Mouse (Mus musculus): Measurements from ENCODE around the gene Cbx7.

Cbx7 gene

DNA sequence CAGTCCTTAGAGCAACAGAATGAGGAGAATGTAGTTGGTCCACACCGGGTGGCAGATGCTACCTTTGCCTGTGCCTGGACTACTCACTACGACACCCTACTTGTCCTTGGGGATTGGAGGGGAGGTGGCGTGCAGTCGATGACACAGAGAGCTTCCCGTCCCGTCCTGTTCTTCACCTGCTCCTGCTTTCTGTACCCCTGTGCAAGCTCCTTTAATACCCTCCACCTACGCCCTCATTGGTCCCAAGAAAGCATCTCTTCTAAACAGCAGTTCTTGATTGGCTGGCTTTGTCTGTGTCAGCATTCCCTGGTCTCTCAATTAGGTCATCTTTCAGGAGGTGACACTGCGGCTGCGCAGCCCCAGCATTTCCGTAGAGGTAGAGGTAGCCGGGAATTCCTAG is at the start of gene Cbx7:
Gene Cbx7, minus strand, starts transcription at position 180 of the 400 bp plus-strand sequence.
- DNase-seq = no peak

DNA sequence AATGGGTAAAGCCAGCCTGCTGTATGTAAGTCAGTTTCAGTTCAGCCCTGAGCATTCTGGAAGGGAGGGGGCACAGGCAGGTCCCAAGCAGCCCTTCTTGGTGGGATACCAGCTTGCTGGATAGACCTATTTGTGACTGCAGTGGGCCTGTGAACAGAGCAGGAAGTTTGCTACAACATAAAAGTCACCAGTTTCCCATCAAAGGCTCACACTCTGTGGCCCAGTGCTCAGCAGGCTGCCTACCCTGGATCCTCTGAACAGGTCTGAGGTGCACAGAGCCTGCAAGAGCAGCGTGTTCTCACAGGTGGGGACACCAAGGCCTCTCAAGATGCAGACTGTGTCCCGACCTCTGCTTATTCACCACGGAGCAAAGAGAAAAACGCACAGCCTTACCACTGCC is 49.6 kb upstream of the Cbx7 start:
- no peak for DNase-seq

DNA sequence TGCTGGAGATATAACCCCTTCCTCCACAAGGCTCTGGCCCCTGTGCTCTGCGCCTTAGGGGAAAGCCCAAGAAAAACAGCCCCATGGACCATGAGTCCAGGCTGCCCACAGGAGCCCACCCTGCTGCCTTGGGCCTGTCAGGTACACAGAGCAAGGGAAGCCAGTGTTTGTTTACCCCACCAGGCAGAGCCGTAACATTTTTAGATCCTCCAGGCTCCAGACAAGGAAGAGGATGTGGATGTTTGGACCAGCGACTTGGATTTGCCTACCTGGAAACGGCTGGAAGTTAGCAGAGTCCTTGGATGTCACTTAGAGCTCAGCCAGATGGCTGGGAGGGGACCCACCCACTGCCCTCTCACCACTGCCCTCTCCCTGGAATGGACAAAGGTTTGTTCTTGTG is 48.7 kb upstream of the Cbx7 start:
- no peak for DNase-seq

DNA sequence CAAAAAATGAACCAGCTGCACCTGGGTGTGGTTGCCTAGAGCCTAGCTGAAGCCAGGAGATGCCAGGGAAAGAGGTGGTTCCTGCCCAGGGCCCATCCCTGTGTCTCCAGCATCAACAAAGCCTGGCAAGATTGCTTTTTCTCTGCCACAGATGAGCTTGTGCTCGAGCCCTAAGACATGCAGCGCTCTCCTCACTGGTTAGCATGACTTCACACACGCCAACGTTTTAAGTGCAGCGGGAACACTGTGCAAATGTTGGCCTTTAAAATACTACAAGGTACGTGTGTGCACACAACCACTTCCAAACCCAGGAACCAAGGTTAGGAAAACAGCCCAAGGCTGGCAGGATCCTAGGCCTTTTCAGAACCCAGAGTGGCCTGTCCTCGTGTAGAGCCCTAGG is 48.3 kb upstream of the Cbx7 start:
- peak; percentile 78 for DNase-seq

DNA sequence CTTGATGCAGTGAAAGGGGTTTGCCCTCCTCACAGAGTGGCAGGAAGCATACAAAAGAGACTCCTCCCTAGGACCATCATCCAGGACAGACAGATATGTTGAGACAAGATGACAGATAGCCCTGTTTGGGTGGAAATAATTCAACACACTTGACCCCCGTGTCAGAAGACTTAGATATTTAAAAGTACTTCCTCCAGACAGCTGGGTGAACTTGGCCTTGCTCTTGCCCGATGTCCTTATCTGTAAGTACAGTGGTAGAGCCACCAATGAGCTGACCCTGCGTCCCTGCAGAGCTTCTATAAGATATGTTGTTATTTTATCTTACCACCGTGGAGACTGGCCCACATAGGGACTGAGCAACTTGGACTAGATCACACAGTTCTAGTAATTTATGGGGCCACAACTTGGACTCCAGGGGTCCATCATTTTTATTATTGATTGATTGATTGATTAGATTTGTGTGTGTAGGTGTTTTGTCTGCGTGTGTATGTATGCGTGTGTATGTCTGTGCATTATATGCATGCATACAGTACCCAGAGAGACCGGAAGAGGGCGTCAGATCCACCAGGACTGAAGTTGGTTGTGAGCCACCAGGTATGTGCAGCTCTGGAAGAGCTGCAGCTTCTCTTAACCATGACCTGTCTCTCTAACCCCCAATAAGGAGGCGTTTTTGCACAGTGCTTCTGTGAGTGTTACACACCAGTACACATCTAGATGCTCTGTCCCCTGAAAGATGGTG is 45.8 kb upstream of the Cbx7 start:
- no peak for DNase-seq

DNA sequence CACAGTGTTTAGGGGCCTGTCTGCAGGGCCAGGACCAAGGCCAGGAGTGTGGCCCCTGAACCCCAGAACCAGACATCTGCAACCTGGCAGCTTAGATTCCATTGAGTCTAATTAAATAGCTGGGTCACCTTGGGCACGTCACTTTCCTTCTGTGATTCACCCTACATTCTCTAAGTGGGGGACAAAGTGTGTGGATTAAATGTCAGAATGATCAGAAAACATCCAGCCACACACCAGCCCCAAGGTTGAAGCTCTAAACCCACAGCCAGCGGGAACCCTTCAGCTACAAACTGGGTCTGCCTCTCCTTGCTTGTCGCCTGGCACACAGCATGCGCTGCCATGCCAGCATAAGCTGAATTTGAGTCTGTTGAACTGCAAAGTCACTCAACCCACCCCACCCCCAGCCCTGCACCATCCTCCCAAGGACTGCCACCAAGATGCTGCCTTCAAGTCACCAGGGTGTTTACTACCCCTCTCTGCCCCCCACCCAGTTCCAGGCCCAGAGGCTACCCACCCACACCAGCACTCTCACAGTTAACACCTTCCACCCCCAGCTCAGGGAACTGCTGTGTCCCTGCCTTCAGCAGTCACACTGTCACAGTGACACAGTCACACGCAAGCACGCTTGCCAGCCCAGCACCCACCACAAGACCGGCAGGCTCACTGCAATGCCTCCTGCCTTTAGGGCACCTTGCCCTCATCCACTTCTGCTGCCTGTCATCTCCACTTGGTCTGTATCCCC is 44.5 kb upstream of the Cbx7 start:
- DNase-seq = peak; percentile 87

DNA sequence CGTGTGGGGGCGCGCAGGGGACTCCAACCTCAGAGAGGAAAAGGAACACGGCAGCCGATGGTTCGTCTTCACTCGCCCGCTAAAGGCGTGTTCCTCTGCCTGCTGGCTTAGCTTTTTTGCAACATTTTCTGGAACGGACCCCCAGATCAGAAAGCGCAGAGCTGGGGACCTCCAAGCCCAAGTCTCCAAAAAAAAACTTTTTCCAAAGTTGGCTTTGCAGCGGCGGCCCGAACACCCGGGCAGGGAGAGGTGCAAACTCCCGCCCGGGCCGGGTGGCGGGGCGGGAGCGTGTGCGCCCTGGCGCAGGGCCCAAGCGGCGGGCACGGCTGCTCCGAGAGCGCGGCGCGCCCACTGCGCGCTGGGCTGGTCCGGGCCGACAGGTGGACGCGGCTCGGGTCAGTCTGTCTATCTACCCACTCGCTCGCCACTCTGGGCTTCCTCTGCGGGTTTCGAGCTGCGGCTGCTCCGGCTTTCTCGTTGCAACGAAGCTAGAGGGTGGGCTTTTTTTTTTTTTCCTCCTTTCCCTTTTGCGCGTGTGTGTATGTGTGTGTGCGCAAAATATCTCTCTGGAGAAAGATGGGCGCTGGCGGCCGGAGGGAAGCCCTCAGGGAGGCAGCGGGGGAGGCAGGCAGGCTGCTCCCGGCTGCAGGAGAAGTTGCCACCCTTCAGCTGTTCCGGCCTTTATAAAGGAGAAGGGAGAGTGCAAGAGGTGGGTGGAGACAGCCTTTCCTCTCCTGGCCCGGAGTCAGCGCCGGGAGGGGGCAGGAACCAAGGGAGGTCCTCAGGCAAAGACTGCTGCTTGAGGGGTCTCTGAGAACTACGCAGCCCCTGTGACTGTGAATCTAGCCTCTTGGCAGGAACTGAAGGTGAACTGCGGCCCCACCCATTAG is 43.6 kb upstream of the Cbx7 start, which contains the start of gene Pdgfb:
Gene Pdgfb, minus strand, starts transcription at position 657 of the 890 bp plus-strand sequence.
- DNase-seq = peak; percentile 73

DNA sequence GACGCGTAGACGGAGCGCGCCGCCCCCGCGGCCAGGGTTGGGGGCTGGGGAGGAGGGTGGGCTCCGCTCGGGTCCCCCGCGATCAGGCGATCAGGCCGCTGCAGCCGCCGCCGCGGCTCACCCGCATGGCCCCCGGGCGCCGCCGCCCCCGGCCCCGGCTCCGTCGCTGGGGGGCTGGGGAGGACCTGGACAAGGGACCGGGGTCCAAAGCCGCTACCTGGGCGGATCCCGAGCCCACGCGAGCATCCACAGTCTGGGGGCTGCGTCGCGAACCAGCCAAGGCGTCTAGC is 43.1 kb upstream of the Cbx7 start:
- DNase-seq = no peak

DNA sequence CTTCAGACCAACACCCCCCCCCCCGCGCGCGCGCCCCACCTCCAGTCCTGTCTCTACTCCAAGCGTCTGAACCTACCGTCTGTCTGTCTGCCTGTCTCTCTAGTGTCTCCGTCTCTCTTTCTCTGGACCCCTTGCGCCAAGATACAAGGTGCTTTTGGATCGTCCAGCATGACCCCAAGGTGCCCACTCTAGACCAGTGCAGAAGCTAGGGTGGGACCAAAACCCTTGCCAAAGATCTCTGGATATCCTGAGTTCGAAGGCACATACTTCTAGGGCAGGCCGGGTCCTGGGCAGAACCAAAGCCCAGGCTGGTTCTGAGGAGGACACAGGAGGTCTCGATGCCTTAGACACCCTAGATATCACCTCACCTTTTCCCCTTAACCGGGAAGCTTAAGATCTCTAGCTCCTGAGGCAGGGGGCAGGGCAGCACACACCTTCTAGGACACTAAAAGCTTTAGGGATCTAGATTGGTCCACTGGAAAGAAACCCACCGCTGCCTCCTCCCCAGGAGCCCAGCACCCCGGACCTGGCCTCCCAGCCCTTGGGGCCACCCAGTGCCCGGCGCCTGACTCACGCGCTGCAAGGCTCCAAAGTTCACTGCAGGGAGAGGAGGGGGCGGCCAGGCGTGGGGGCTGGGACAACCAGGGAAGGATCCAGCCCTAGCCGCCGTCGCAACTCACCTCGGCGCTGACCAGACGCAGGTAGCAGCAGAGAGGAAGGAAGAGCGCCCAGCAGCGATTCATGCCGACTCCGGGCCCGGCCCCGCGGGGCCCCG is 42.5 kb upstream of the Cbx7 start:
- DNase-seq = peak; percentile 32

DNA sequence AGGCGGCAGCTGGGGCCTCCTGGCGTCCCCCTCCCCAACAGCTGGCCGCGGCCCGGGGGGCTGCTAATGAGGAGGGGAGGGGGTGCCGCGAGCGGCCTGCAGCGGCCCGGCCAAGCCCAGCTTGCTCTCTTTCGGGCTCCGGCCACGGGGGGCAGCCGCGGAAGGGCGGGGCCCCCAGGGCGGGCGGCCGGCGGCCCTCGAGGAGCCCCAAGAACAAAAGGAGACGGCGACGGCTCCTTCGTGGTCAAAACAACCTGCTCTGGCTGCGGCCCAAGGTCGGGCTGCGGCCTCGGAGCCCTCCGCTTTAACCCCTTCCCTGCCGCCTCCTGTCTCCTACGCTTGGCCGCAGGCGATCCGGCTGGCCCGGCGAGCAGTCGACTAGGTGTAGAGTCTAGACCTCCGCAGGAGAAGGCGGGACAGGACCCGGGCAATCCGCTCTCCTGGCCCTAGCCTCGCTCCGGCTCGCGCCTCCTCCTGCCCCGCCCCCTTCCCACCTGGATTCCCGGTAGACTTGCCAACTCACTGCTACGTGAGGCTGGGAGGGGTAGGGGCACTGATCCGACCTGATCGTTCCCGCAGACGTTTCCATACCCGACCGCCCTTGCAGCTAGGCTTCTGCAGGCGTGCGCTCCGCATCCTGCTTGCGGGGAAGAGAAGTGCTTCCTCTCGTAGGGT is 41.7 kb upstream of the Cbx7 start:
- DNase-seq = peak; percentile 78

DNA sequence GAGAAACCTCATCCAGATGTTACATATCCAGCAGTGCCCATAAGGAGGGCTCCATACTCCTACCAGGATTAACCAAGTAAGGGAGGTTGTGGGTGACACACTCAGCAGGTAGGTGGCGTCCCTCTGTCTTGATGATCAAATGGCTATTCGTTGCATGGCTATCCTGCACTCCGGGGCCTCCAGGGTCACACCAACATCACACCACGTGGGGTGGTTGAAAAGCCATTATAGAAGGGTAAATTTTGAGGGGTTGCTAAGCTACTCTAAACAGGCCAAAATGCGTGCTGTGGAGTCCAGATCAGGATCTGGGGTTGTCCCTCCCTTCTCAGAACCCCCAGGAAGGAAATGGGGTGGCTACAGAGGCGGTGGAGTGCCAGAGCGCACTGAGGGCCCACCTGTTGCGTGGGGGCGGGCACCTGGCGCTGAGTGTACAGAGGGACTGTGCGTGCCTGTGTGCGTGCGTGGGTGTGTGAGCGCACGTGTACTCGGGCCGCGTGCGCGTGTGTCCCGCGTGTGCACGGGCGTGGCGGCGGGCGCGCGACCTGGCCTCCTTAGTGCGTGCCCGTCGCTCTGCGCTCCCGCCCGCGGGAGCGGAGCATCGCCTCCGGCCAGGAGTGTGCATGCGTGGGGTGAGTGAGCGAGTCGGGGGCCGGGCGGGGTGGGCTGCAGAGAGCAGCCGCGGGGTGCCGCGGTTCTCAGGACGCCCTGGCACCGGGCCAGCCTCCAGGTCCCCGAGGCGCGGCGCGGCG is 41.0 kb upstream of the Cbx7 start:
- peak; percentile 91 for DNase-seq

DNA sequence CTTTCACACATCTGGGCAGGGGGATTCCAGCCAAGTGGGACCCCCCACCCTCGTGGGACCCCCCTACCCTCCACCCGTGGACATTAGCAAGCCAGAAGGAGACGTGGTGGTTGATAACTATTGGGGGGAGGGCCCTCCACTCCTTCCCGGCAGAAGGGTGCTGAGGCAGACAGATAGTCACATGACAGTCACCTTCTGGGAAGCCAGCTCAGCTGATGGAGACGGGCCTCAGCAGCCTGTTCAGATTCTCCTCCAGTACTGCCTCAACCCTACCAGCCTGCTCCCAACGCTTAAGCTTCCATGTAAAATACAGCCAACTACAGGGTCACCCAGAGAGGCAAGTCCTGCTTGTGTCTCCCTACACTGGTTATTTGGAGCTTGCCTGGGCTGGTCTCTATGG is 40.3 kb upstream of the Cbx7 start:
- DNase-seq = peak; percentile 41

DNA sequence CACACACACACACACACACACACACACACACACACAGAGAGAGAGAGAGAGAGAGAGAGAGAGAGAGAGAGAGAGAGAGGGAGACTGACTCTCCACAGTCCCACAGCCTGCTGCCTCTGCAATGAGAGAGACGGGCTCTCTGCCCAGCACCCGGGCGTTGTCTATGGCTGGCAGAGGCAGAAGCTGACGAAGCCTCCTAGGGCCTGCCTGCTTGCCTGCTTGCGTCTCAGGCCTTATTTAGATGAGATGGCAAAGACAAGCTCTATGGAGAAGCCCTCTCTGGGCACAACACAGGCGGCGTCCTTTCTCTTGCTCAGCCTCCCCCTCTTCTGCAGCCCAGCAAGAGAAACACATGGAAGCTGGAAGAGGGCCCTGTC is 39.3 kb upstream of the Cbx7 start:
- DNase-seq = peak; percentile 82

DNA sequence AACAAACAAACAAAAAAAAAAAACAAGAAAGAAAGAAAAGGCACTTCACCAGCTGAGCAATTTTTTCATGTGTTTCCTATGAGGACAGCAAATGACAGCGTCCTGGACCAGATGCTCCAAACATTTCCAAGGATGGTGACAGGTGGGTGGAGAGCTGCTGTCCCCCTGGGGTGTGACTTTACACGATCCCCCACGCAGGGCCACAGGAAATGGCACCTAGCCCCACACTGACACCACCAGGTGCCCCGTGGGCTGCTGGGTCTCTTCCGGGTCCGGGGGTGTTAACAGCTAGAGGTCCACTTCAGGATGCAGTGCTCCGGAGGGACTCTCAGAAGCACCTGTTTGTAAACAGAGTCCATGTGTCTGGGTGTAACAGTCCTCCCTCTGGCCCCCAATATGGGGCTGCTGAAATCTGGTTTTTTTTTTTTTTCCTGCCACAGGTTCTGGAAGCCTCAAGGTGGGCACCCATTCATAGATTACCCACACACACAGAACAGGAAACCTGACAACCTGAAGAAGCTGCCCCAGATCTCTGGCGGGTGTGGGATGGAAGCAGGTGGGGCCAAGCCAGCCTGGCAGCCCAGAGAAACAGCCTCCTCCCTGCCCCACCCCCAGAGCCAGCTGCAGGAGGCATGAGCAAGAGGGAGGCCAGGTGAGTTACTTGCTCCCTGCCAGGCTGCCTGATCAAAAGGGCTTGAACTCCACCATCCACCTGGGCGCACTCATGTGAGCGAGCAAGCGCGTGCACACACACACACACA is 38.7 kb upstream of the Cbx7 start:
- DNase-seq = peak; percentile 65

DNA sequence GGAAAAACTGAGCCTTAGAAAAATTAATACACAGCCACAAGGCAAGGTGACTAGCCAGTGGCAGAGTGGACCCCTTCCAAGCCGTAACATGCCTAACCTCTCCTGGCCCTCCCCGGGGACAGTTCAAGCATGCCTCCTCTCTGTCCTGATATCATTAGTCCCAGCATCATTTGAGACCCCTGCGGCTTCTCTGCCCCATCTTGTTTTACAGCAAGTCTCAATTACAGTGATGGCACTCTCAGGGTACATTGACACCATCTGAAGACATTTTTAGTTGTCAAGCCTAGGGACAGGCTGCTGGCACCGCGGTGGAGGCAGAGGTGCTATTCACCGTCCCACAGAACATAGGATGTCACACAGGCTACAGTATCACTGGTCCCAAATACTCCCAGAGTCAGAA is 37.5 kb upstream of the Cbx7 start:
- DNase-seq = no peak

DNA sequence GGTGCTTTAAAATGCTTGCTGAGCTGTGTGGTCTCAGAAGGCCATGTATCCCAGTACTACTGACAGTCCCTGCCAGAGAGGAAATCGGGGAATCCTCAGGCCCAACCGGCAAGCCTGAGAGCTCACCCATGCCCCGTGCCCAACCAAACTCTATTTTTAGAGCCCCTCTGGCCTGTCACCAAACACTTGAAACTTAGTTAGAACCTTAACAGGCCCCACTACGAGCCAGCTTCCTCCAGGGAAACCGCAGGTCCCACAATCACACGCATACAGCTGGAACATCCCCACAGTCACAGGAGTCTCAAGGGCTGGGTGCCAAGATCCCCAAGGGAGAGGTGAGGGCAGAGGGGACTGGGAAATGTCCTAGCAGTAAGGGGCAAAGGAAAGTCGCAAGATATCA is 35.2 kb upstream of the Cbx7 start:
- no peak for DNase-seq

DNA sequence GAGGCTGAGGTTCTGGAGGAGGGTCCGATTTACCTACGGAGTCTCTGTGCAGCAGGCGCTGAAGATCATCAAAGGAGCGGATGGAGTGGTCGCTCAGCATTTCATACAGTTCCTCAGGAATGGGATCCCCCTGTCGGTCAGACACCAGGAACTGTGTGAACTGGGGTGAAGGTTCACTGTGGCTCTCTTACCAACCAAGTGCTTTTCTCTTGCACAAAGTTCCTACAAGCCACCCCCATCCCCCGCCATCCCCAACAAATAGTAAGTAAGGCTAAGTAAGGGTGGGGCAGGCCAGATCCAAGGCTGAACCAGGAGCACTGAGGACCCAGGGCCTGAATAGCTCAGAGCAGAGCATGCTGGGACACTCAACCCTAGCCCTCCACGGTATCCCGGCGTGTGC is 34.5 kb upstream of the Cbx7 start:
- DNase-seq = no peak

DNA sequence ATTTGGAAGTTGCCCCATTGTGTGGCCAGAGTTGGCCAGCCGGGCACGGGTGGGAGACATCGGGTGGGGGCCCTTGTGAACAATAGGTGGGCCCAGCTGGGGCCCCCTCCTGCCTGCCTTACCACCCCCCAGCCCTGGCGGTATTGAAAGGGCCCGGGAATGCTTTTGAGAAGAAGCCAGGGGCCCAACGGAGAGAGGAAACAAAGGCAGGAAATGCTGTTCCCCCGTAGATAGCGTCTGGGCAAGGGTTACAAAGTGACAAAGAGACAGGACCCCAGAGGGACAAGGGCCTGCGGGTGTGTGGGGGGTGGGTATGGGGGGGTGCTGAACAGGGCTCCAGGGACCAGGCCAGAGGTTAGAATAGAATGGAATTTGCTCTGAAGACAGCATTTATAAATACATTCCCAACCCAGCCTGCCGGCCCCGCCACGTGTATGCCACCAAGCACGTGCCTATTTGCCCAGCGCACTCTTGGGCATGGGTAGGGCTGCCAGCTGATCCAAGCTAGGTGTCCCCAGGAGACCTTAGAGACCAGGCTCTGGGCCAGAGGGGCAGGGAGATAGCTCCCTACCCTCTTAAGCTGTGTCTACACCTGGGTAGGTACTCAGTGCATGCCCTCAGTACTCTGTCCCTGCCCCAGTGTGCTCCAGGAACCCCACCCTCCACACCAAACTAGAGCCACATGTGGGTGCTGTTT is 33.9 kb upstream of the Cbx7 start:
- DNase-seq = no peak

DNA sequence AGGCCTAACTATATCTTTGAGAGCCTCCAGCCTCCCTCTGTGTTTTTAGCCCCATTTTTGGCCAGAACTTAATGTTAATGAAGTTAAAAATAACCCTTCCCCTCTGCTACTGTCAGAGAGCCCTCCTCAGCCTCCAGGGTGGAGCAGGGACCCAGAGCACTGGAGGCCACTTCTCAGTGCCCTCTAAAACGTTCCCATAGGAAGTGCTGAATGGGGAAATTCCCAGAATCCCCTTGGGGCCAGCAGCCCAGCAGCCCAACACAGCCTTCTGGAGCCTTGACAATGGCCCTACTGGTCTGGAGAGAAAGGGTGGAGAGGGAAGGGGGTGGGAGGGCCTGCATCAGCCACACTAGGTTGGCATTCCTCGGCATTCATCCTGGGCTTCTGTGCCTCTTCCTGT is 32.7 kb upstream of the Cbx7 start:
- DNase-seq = no peak

DNA sequence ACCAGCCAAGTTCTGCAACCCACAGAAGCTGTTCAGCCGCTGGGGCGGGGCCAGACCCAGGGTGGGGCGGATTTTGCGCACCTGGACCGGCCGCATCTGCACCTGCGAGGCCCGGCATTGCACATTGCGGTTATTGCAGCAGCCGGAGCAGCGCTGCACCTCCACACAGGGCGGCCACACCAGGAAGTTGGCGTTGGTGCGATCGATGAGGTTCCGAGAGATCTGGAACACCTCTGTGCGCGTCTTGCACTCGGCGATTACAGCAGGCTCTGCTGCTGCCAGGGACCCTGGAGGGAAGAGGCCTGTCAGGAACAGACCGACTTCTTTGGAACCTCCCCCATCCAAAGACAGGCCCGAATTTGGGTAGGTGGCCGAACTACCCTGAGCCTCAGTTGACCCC is 30.7 kb upstream of the Cbx7 start:
- DNase-seq = no peak

Data from right cerebral cortex, adult 18-20 months (tissue).